Mouse (Mus musculus) G1E (cell line): ENCODE data around the gene Asic4. TPM values are rescaled to one million over a fixed set of nuclear protein-coding genes. Genes with fewer than 3 reads are reported as not detected.

Experiments used
- ATAC-seq: 2 replicates; pipeline ENCODE4 v1.8.0; 2016; ENCODE audit warnings: mild to moderate bottlenecking; ENCODE audit not compliant: insufficient number of reproducible peaks, poor library complexity, low FRiP score, severe bottlenecking; ENCODE audit errors: extremely low read depth
- DNase-seq: peaks from one replicate; pipeline ENCODE4 v3.0.0; 2012; ENCODE audit warnings: low spot score
- H3K27me3 ChIP-seq: 2 replicates; pipeline ENCODE4 v1.6.1; 2012; ENCODE audit warnings: mild to moderate bottlenecking, low read length, inconsistent platforms; ENCODE audit not compliant: insufficient read depth
- H3K36me3 ChIP-seq: replicated peaks from 2 replicates; pipeline ENCODE3; 2012; ENCODE audit warnings: mild to moderate bottlenecking, inconsistent platforms
- H3K4me1 ChIP-seq: 2 replicates; pipeline ENCODE4 v1.6.1; 2012; ENCODE audit warnings: low read depth, low read length, inconsistent platforms, mixed read lengths; ENCODE audit not compliant: insufficient read depth
- H3K4me3 ChIP-seq: 2 replicates; pipeline ENCODE4 v1.5.1; 2012; ENCODE audit warnings: low read depth, mild to moderate bottlenecking, inconsistent platforms, low read length, moderate library complexity, mixed read lengths
- H3K9me3 ChIP-seq: replicated peaks from 2 replicates; pipeline ENCODE4 v1.6.1; 2012; ENCODE audit warnings: inconsistent platforms
- CTCF ChIP-seq: IDR thresholded peaks from 2 replicates; pipeline ENCODE4 v1.5.1; 2012; ENCODE audit warnings: low read depth, low read length, inconsistent platforms, mixed read lengths
- GATA1 ChIP-seq: IDR thresholded peaks from 2 replicates; pipeline ENCODE4 v1.6.1; 2012; ENCODE audit warnings: borderline replicate concordance, low read length, inconsistent platforms, mixed read lengths
- GATA2 ChIP-seq: IDR thresholded peaks from 2 replicates; pipeline ENCODE4 v1.6.1; 2012; ENCODE audit warnings: low read depth, low read length, inconsistent platforms, borderline replicate concordance
- POLR2AphosphoS5 ChIP-seq: IDR thresholded peaks from 2 replicates; pipeline ENCODE4 v1.6.1; 2012; ENCODE audit warnings: low read depth, low read length, inconsistent platforms; ENCODE audit not compliant: insufficient replicate concordance
- TAL1 ChIP-seq: conservative IDR thresholded peaks from 2 replicates; pipeline ENCODE4 v1.6.1; 2012; ENCODE audit warnings: low read depth, low read length, inconsistent platforms, mixed read lengths
- polyA plus RNA-seq: library from polyadenylated mRNA; stranded (reverse); fragments of >175 nt; gene quantifications from 2 replicates; pipeline ENCODE4 v1.2.3, GENCODE M21; 2012
- total RNA-seq, 2 experiments: library from RNA; stranded (forward) in 1 of 2; stranded (reverse) in 1 of 2; fragments of 200-1000 nt in 1 of 2; fragments of >200 nt in 1 of 2; fragmentation: Nextera tagmentation in 1 of 2; gene quantifications; 2 replicates each; pipeline ENCODE4 v1.2.3; 2014 to 2017

Gene Asic4
- total and polyA plus RNA-seq, 3 experiments, result 1.7 to 8.8 (median 2.9) TPM

- DNase-seq (no peak), ATAC-seq (no peak)
- Histone ChIP-seq H3K4me3 (peak overlapping the region; percentile 17; the same call in 1 of the 2 replicates), H3K36me3 (no peaks in the 10 kb centered on the region), H3K27me3 (peaks cover 39% of the 10 kb centered on the region; the same call in 1 of the 2 replicates), H3K4me1 (no peaks in the 10 kb centered on the region; the same call in 1 of the 2 replicates), H3K9me3 (peaks cover 10% of the 10 kb centered on the region)
- TF ChIP-seq CTCF (no peak), TAL1 (no peak), GATA1 (no peak), POLR2AphosphoS5 (no peak), GATA2 (no peak)
Measured at GRCm38 (mm10) chr1:75505159-75505955, 55.1 kb downstream of the Asic4 start.

GRCm38 (mm10) chr1:75505956-75506831 lies 56.0 kb downstream of the Asic4 start, which contains the start of gene Obsl1:
TSS of gene Obsl1 (minus strand) at chr1:75506452.
- no peaks in the 10 kb centered on the region for H3K36me3 ChIP-seq
- peak within 1 kb of the TSS; percentile 17; the same call in 1 of the 2 replicates for H3K4me3 ChIP-seq
- TF ChIP-seq GATA2 (no peak), POLR2AphosphoS5 (no peak), CTCF (no peak), TAL1 (no peak), GATA1 (no peak)
- DNase-seq (no peak), ATAC-seq (no peak)
- H3K9me3 ChIP-seq, result peaks cover 10% of the 10 kb centered on the region
- H3K4me1 ChIP-seq, result no peaks in the 10 kb centered on the region; the same call in 1 of the 2 replicates
- peaks cover 39% of the 10 kb centered on the region; the same call in 1 of the 2 replicates for H3K27me3 ChIP-seq

- H3K4me1 ChIP-seq, result no peaks in the 10 kb centered on the region; the same call in 1 of the 2 replicates
- H3K4me3 ChIP-seq, result no peak within 1 kb of the TSS
- H3K27me3 ChIP-seq, result peaks cover 35% of the 10 kb centered on the region; the same call in 1 of the 2 replicates
- ATAC-seq (no peak), DNase-seq (no peak)
- H3K9me3 ChIP-seq, result peaks cover 10% of the 10 kb centered on the region
- no peaks in the 10 kb centered on the region for H3K36me3 ChIP-seq
- TF ChIP-seq GATA2, result no peak
- TF ChIP-seq CTCF, result no peak
- no peak for TF ChIP-seq GATA1
Measured at GRCm38 (mm10) chr1:75507006-75507405, 56.8 kb downstream of the Asic4 start, which contains the start of gene Inha. TSS of gene Inha (plus strand) at chr1:75507077.

GRCm38 (mm10) chr1:75509586-75509985 lies 59.4 kb downstream of the Asic4 start:
- Histone ChIP-seq H3K9me3 (peaks cover 10% of the 10 kb centered on the region), H3K27me3 (peaks cover 32% of the 10 kb centered on the region; the same call in 1 of the 2 replicates), H3K4me3 (no peak overlapping the region), H3K36me3 (no peaks in the 10 kb centered on the region), H3K4me1 (no peaks in the 10 kb centered on the region; the same call in 1 of the 2 replicates)
- no peak for DNase-seq
- no peak for ATAC-seq
- TF ChIP-seq TAL1 (no peak), POLR2AphosphoS5 (no peak), GATA1 (no peak), CTCF (no peak), GATA2 (no peak)

GRCm38 (mm10) chr1:75510154-75510553 lies 59.9 kb downstream of the Asic4 start:
- no peak for DNase-seq
- TF ChIP-seq CTCF (no peak), POLR2AphosphoS5 (no peak), GATA1 (no peak), TAL1 (no peak), GATA2 (no peak)
- H3K36me3 ChIP-seq, result no peaks in the 10 kb centered on the region
- H3K9me3 ChIP-seq, result peaks cover 8% of the 10 kb centered on the region
- H3K4me1 ChIP-seq, result peaks cover under 1% of the 10 kb centered on the region; the same call in 1 of the 2 replicates
- peaks cover 31% of the 10 kb centered on the region; the same call in 1 of the 2 replicates for H3K27me3 ChIP-seq
- ATAC-seq, result no peak
- H3K4me3 ChIP-seq, result no peak overlapping the region
